Mouse (Mus musculus) CH12.LX (cell line): ENCODE data around the gene Sys1. TPM values are rescaled to one million over a fixed set of nuclear protein-coding genes. Genes with fewer than 3 reads are reported as not detected.

ENCODE experiments used
- DNase-seq: peaks from one replicate; pipeline ENCODE4 v3.0.0-alpha.2; 2013; ENCODE audit errors: extremely low read depth
- H3K27ac ChIP-seq: 2 replicates; pipeline ENCODE4 v1.5.1; 2012; ENCODE audit warnings: low read depth, mild to moderate bottlenecking, control low read depth, moderate library complexity; ENCODE audit not compliant: insufficient read depth
- H3K27me3 ChIP-seq: replicated peaks from 2 replicates; pipeline ENCODE3; 2012; ENCODE audit warnings: inconsistent platforms
- H3K36me3 ChIP-seq, 2 experiments: replicated peaks in 1 of 2; 2 replicates each; pipeline versions ENCODE3 to v1.6.1; 2012; ENCODE audit warnings: inconsistent platforms in 1 of 2, low read length in 1 of 2, mild to moderate bottlenecking in 1 of 2, mixed read lengths in 1 of 2, moderate library complexity in 1 of 2; ENCODE audit not compliant: control insufficient read depth in 1 of 2, insufficient read depth in 1 of 2
- H3K4me1 ChIP-seq, 2 experiments: 2 replicates each; pipeline ENCODE4 v1.6.1; 2012; ENCODE audit warnings: inconsistent platforms in 1 of 2, moderate library complexity in 1 of 2; ENCODE audit not compliant: insufficient read depth in 2 of 2, control insufficient read depth in 1 of 2
- H3K4me2 ChIP-seq: 2 replicates; pipeline ENCODE4 v1.6.1; 2012; ENCODE audit warnings: low read depth, mild to moderate bottlenecking, control low read depth; ENCODE audit not compliant: poor library complexity, insufficient read depth, severe bottlenecking
- H3K4me3 ChIP-seq, 3 experiments: fragments of 150-350 bp in 1 of 3; sonication (generic) in 1 of 3; replicated peaks in 1 of 3; 2 replicates each; pipeline versions ENCODE3 to v1.5.1; 2011 to 2012; ENCODE audit warnings: low read depth in 2 of 3, low read length in 2 of 3, mild to moderate bottlenecking in 2 of 3, moderate library complexity in 2 of 3, control low read depth in 1 of 3, improper control_type of control experiment in 1 of 3, inconsistent platforms in 1 of 3, mixed read lengths in 1 of 3; ENCODE audit not compliant: poor library complexity in 1 of 3
- H3K79me2 ChIP-seq: replicated peaks from 2 replicates; pipeline ENCODE4 v1.6.1; 2012; ENCODE audit warnings: mild to moderate bottlenecking, moderate library complexity; ENCODE audit not compliant: control insufficient read depth, poor library complexity, insufficient read depth, severe bottlenecking; ENCODE audit errors: extremely low read depth
- H3K9ac ChIP-seq: 2 replicates; pipeline ENCODE4 v1.6.1; 2012; ENCODE audit warnings: low read depth, mild to moderate bottlenecking, control low read depth, moderate library complexity; ENCODE audit not compliant: insufficient read depth
- H3K9me3 ChIP-seq: replicated peaks from 2 replicates; pipeline ENCODE3; 2012; ENCODE audit warnings: low read length, inconsistent platforms, mixed read lengths
- BHLHE40 ChIP-seq: IDR thresholded peaks from 2 replicates; pipeline ENCODE4 v1.6.1; 2011; ENCODE audit warnings: mild to moderate bottlenecking, low read depth, low read length, improper control_type of control experiment
- CHD1 ChIP-seq: IDR thresholded peaks from 2 replicates; pipeline ENCODE4 v1.6.1; 2012; ENCODE audit warnings: low read depth, low read length, improper control_type of control experiment, inconsistent platforms
- CHD2 ChIP-seq: IDR thresholded peaks from 2 replicates; pipeline ENCODE4 v1.6.1; 2011; ENCODE audit warnings: low read length, improper control_type of control experiment
- EP300 ChIP-seq: IDR thresholded peaks from 2 replicates; pipeline ENCODE4 v1.6.1; 2011; ENCODE audit warnings: low read length, improper control_type of control experiment
- ETS1 ChIP-seq: conservative IDR thresholded peaks from 2 replicates; pipeline ENCODE4 v1.6.1; 2012; ENCODE audit warnings: low read depth, mild to moderate bottlenecking, inconsistent platforms, low read length, improper control_type of control experiment, moderate library complexity
- GABPA ChIP-seq: IDR thresholded peaks from 2 replicates; pipeline ENCODE4 v1.6.1; 2012; ENCODE audit warnings: low read depth, low read length, improper control_type of control experiment, inconsistent platforms; ENCODE audit not compliant: insufficient replicate concordance
- JUND ChIP-seq: conservative IDR thresholded peaks from 2 replicates; pipeline ENCODE4 v1.6.1; 2011; ENCODE audit warnings: low read depth, low read length, improper control_type of control experiment
- KAT2A ChIP-seq: IDR thresholded peaks from 2 replicates; pipeline ENCODE4 v1.6.1; 2012; ENCODE audit warnings: low read length, improper control_type of control experiment, inconsistent platforms; ENCODE audit not compliant: insufficient replicate concordance
- MAFK ChIP-seq: IDR thresholded peaks from 2 replicates; pipeline ENCODE4 v1.6.1; 2011; ENCODE audit warnings: low read length, improper control_type of control experiment; ENCODE audit not compliant: insufficient replicate concordance
- MAZ ChIP-seq: IDR thresholded peaks from 2 replicates; pipeline ENCODE4 v1.6.1; 2012; ENCODE audit warnings: low read depth, mild to moderate bottlenecking, inconsistent platforms, low read length, improper control_type of control experiment, moderate library complexity
- MYC ChIP-seq: IDR thresholded peaks from 2 replicates; pipeline ENCODE4 v1.6.1; 2011; ENCODE audit warnings: low read depth, mild to moderate bottlenecking, improper control_type of control experiment, low read length
- POLR2AphosphoS2 ChIP-seq: IDR thresholded peaks from 2 replicates; pipeline ENCODE4 v1.6.1; 2011; ENCODE audit warnings: low read depth, low read length, improper control_type of control experiment
- SMC3 ChIP-seq: IDR thresholded peaks from 2 replicates; pipeline ENCODE4 v1.6.1; 2011; ENCODE audit warnings: low read depth, low read length, improper control_type of control experiment
- TCF12 ChIP-seq: IDR thresholded peaks from 2 replicates; pipeline ENCODE4 v1.6.1; 2014; ENCODE audit warnings: low read depth, mild to moderate bottlenecking, inconsistent platforms, low read length, improper control_type of control experiment
- USF1 ChIP-seq: IDR thresholded peaks from 2 replicates; pipeline ENCODE4 v1.6.1; 2014; ENCODE audit warnings: low read depth, mild to moderate bottlenecking, inconsistent platforms, low read length, improper control_type of control experiment
- USF2 ChIP-seq: conservative IDR thresholded peaks from 2 replicates; pipeline ENCODE4 v1.6.1; 2011; ENCODE audit warnings: low read depth, low read length, improper control_type of control experiment
- ZC3H11A ChIP-seq: IDR thresholded peaks from 2 replicates; pipeline ENCODE4 v1.6.1; 2012; ENCODE audit warnings: low read depth, mild to moderate bottlenecking, inconsistent platforms, low read length, improper control_type of control experiment
- ZMIZ1 ChIP-seq: IDR thresholded peaks from 2 replicates; pipeline ENCODE4 v1.6.1; 2012; ENCODE audit warnings: low read depth, mild to moderate bottlenecking, inconsistent platforms, low read length, improper control_type of control experiment
- ZNF384 ChIP-seq: IDR thresholded peaks from 2 replicates; pipeline ENCODE4 v1.6.1; 2012; ENCODE audit warnings: low read depth, low read length, improper control_type of control experiment, inconsistent platforms
- dilution Hi-C: fragments of 300-500 bp; cut with MboI; formaldehyde crosslinking; loops from 2 replicates; pipeline ENCODE4 v1.14.3; 2020; ENCODE audit warnings: low sequenced_read_pairs; ENCODE audit not compliant: extremely low pct_unique_long_range_greater_than_20kb, extremely low pct_ligation_motif_present
- in situ Hi-C: fragments of 300-500 bp; cut with MboI; formaldehyde crosslinking; loops from 3 replicates; pipeline ENCODE4 v1.14.3; 2019; ENCODE audit warnings: low sequenced_read_pairs, low pct_ligation_motif_present, low pct_unique_long_range_greater_than_20kb, mixed read lengths
- polyA plus RNA-seq: library from polyadenylated mRNA; unstranded; fragments of >175 nt; gene quantifications from 2 replicates; pipeline ENCODE4 v1.2.1, GENCODE M21; 2012; ENCODE audit warnings: low read depth; ENCODE audit not compliant: insufficient read length
- total RNA-seq, 2 experiments: library from RNA; depleted of rRNA; stranded (reverse); fragments of 300-350 nt in 1 of 2; fragments of >200 nt in 1 of 2; gene quantifications; 2 replicates each; pipeline ENCODE4 v1.2.3; 2012 to 2014

The Sys1 gene
- total and polyA plus RNA-seq, 3 experiments, result 46.6 to 59.7 (median 57.4) TPM

DNA sequence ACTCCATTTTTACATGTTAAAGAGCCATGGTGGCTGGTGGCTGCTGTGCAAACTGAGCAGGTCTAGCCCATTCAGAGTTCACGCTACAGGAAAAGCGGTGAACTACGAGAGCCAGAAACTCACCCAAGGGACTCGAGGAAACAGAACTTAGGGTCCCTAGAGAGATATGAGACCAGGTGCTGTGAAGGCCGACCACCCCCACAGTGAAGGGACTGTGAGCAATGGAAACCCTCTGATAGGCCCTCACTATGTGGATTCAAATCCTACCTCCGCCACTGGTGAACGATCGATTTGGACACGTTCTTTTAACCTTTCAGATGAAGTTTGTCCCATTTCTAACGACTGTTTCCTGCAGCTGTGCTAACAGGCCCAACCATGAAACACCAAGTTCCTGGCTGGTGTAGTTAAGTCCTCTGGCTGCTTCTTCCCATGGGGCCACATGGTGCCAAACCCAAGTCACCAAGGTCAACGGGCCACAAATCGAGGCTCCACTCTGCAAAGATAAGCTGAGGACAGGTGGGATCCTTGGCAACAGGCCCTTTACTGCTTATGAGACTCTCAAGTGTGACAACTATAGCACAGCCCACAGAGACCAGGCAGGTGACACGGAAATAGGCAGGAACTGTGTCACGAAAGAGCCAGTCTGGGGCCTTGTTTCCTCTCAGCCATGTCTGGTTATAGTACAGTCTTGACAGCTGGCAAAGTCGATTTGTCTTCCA is 33.9 kb upstream of the Sys1 start (continued):
- TF ChIP-seq MAFK (0 out of 2 replicates have a peak, but pooled peaks have one; percentile 26), POLR2AphosphoS2 (no peak), CHD2 (peak; percentile 66), MYC (peak; percentile 60; the same call in 1 of the 2 replicates), GABPA (no peak), USF2 (no peak; the same call in 1 of the 2 replicates), MAZ (peak; percentile 73; the same call in 1 of the 2 replicates), TCF12 (peak; percentile 86), ZC3H11A (no peak), ZNF384 (no peak), ETS1 (peak; percentile 80), BHLHE40 (peak; percentile 86), ZMIZ1 (no peak), CHD1 (no peak), JUND (no peak), EP300 (peak; percentile 82), SMC3 (peak; percentile 4; the same call in 1 of the 2 replicates)
- TF ChIP-seq, all 38 proteins: peak for 17

DNA sequence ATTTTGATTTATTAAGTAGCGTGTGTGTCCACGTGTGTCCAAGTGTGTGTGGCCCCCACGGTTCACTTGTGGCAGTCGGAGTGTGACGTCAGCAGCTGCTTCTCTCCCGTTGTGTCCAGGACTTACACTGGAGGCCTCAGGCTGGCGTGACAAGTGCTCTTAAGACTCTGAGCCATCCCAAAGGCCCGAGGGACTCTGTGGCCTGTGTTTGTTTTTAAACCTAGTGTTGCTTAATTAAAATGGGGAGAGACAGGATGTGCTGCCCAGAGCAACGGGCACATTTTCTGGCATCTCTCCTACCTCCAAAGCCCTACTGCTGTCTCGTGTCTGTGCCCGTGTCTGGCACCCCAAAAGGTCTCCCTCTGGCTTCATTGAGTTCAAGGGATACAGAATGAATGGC is 33.3 kb upstream of the Sys1 start:
- H3K4me1 ChIP-seq, result peaks cover 16 to 43% of the 10 kb centered on the region in 2 experiments
- dilution Hi-C loops, result no loop called here
- no peaks in the 10 kb centered on the region for H3K79me2 ChIP-seq
- in situ Hi-C loops, result loop anchor here (5.0 to 25.0 kb wide), 2 partner anchors 34 to 314 kb away; partner anchors contain the start of genes Dnttip1, Sys1 and Wfdc3
- TF ChIP-seq USF2 (no peak), CHD1 (no peak), KAT2A (no peak), BHLHE40 (peak; percentile 2; the same call in 1 of the 2 replicates), USF1 (no peak)
- no peak overlapping the region for H3K4me3 ChIP-seq
- peaks cover 35 to 47% of the 10 kb centered on the region in 2 experiments for H3K36me3 ChIP-seq
- H3K27ac ChIP-seq, result peak overlapping the region; percentile 89
- DNase-seq, result no peak
- no peak overlapping the region for H3K9ac ChIP-seq
- H3K27me3 ChIP-seq, result no peaks in the 10 kb centered on the region
- 0 out of 2 replicates have a peak overlapping the region, but pooled peaks have one; percentile 33 for H3K4me2 ChIP-seq
- peaks cover 5% of the 10 kb centered on the region for H3K9me3 ChIP-seq
